Mouse (Mus musculus) cerebral cortex, adult 2 months (tissue): ENCODE measurements around the gene Tmem203.

ENCODE experiments used
- WGBS: fragments of 180-500 bp; shearing (Covaris S2); methylation state at CpG from one replicate; pipeline ENCODE4 v1.1.7; 2018; 5-methylcytosine and 5-hydroxymethylcytosine counted together

The Tmem203 gene

DNA sequence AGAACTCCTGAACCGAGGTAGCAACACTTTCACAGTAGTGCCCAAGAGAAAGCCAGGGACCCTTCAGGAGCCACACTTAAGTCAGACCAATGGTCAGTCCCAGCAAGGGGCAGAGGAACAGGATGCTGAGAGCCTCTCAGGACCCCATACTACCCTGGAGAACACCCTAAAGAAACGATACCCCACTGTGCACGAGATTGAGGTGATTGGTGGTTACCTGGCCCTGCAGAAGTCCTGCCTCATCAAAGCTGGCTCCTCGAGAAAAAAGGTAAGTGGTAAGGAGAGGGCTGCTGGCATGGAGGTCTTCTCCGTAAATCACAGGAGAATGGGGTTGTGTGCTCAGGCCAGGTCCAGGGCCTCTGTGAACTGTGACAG lies 9.0 kb downstream of the Tmem203 start:
- 77% methylated on average over 5 of the region's 5 CpGs for WGBS

DNA sequence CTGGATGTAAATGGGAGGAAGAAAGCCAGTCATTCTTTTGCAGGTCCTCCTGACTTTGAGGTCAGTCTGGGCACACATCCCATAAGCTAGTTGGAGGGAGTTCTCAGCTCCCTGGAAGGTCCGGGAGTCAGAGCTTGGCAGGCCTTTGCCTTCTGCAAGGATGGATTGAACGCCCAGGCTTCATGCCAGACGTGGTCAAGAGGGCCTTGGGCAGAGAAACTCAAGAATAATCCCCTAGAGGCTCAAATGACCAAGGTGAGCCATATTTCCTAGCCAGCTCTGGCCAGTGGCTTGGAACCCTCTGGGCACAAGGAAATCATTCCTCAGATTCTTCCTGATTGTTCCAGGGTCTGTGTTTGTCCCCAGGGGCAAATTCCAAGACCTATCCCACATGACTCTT lies 9.6 kb downstream of the Tmem203 start:
- WGBS = 62% methylated on average over 3 of the region's 3 CpGs

DNA sequence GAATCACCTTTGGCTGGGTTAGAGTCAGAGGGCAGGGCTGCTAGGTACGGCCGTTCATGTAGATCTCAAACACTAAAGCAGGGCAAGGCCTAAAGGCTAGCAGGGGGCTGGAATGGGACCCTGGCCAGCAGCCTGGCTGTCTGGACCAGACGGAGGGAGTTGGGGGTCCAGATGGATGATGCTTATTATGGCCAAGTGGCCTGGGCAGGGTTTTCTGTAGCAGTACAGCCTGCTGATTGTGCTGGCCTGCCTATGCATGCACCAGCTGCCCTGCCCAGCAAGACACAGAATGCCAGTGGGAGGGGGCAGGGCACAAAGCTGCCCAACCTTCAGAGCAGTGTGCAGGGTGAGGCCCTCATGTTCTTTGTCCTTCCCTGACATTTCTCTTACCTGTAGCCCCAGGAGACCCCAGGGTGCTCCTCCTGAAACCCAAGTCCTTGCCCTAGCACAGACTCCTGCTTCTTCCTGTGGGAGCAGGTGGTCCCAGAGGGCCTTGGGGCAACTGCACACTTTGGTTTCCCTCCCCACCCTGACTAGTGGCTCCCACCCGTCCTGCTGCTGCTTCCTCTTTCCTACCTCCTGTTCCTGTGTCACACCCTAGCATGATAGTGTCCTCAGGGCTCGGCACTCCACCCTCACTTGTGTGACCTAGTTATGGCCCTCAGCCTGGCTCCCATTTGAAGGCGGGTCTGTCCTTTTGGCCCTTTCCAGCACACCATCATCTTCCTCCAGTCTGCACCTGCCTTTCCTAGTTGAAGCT lies 10.8 kb downstream of the Tmem203 start:
- 55% methylated on average over 6 of the region's 6 CpGs for WGBS

DNA sequence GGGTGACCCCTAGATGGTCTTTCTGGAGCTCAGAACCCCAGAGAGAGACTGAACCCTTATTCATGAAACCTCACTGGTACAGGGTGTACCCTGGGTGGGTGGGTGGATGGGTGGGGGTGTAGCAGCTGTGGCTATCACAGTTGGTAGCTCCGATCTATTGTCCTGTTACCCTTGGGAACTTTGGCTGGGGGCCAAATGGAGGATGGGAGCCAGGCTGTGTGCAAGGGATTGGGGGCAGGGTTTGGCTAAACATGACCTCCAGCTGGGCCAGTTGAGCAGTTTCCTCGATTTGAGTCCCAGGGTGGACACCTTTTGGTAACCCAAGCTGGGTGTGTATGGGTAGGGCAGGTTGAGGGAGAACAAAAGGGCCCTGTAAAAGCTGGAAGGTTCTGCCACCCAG lies 11.5 kb downstream of the Tmem203 start:
- WGBS = 26% methylated on average over 2 of the region's 2 CpGs

DNA sequence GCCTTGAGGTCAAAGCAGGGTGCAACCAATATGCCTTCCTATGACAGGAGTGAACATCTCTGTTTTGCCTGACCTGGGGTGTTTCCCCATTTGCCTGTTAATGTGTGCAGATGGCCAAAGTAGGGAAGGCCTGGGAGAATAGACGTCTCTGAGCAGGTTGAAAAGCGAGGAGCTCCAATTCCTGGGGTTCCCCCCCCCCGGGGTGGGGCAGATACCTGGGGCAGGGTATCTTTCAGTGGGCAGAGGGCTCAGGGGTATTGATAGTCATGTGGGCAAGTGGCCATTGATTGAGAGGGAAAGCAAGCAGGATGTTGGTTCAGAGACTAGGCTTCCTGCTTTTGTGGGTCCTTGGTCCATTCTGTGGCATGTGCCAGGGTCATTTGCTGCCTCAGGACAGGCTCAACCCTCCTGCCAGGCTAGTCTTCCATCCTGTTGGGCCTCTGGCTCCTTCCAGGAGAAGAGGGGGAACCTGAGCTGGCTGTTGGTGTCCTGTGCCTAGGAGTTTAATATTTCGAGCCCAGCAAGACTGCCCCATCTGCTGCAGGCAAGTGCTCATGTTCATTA lies 12.6 kb downstream of the Tmem203 start:
- WGBS = 71% methylated on average over 4 of the region's 4 CpGs

DNA sequence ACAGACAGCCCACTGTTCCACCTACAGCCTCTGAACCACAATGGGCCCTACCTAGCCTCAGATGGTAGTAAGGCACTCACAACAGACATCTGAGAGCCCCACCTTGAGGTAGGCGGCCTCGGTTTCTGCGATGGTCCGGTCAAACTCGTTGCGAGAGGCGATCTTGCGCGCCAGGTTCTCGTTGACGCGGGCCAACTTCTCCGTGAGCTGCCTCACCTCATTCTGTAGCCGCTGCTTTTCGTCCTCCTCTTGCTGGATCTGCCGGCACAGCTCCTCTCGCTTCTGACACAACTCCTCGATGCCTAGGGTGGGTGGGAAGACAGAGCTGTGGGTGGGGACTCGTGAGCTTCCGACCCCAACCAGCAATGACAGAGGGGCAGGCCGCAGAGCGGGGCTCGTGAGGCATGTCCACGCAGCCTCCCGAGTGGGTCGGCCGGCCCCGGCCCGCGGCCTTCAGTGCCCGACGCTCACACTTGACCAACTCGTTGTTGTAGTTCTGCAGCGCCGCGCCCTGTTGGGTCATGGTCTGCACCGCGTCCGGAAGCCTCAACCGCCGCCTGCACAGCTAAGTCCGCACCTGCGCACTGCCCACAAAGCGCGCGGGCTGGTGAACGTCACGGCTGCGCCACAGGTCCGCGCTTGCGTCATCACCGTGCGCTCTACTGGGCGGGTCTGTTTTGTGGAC lies 16.7 kb downstream of the Tmem203 start, which contains the start of the genes Ssna1 and Anapc2:
Gene Ssna1 (minus strand): TSS at position 612 of the 685 bp plus-strand sequence.
Gene Anapc2 (plus strand): TSS at position 652 of the 685 bp plus-strand sequence.
- WGBS = under 1% methylated on average over 55 of the region's 55 CpGs

DNA sequence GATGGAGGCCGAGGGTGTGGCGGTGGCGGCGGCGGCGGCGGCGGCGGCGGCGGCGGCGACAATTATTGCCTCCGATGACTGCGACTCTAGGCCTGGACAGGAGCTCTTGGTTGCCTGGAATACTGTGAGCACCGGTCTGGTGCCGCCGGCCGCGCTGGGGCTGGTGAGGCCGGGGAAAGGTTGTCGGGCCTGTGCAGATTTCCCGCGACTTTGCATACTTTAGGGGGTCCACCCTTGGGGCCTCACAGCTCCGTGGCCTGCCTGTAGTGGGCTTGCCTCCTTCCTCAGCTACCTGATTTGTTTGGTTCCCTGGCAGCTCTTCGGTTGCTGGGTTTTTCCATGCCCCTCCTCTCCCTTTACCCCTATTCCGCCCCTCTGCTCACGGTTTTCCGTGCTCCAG lies 17.3 kb downstream of the Tmem203 start:
- under 1% methylated on average over 29 of the region's 29 CpGs for WGBS

DNA sequence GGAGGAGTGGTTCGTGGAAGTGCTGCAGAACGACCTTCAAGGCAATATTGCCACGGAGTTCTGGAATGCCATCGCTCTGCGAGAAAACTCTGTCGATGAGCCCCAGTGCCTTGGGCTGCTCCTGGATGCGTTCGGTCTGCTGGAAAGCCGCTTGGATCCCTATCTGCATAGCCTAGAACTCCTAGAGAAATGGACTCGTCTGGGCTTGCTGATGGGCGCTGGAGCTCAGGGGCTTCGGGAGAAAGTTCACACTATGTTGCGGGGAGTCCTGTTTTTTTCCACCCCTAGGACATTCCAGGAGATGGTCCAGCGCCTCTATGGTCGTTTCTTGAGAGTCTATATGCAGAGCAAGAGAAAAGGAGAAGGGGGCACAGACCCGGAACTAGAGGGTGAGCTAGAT lies 17.8 kb downstream of the Tmem203 start:
- WGBS = 36% methylated on average over 16 of the region's 16 CpGs

DNA sequence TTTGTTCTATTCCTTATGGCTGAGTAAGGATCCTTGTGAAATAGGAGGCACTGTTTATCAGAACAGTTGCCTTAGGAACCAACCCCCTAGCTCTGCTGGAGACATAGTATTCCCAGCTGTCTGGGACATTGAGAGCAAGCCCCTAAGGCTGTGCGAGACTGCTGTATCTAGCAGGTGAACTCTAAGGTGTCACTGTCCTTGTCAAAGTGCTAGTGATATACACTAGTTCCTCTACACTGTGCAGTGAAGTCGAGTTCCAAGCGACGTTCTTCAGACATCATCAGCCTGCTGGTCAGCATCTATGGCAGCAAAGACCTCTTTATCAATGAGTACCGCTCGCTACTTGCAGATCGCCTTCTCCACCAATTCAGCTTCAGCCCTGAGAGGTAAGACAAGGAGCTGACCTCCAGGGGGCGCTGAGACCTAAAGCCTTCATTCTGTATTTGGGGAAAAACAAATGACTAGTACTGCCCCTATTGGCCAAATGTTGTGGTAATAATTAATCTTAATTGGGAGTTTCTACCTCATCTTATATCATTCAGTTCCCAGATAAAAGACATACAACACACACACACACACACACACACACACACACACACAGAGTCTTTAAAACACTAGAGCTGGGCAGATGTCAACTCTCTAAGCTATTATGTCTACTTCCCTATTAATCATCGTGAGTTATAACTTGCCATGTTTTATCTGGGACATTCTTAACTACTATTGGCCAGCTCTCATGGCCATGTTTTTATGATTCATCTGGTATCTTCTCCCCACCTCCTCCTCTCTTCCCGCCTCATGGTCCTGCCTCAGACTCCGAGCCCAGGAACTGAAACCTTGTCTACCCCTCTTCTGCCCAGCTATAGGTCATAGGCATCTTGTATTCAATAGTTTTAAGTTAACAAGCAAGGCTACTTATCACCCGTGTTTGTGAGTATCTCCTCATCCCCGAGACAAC lies 24.0 kb downstream of the Tmem203 start:
- 61% methylated on average over 13 of the region's 13 CpGs for WGBS

DNA sequence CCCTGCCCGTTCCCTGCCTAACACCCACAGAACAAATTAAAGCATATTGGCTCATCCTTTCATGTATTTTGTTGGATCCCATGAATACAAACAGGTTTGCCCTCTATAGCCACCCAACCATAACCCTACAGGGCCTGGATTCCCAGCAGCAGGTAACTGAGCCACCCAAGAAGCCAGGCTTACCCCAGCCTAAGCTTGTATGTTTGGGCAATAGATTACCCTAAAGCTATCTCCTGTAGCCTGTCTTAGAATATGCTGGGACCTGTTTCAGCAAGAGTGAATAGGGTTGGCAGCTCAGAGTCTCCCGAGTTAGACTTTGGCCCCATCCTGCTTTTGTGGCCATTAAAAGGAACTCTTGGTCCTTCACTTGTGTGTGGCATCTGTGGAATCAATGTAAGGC lies 30.3 kb downstream of the Tmem203 start:
- WGBS = 55% methylated on average over 2 of the region's 2 CpGs

DNA sequence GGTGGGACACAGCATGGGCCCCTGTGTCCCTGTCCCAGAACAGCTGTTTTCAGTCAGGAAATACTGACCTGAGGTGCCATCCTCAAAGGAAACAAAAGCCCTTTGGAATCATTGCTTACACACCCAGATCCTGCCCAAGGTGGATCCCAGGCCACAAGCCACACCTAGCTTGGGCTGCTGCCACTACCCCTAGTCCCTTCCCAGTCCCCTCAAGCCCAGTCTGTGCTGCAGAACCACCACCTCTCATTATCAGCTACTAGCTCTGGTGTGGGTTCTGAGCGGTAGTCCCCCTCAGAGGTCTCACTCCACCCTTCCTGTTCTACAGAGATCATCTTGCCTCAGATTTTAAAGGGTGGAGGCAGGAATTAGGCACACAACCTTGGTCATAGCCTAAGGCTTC lies 31.1 kb downstream of the Tmem203 start:
- WGBS = 70% methylated on average over 1 of the region's 1 CpGs

DNA sequence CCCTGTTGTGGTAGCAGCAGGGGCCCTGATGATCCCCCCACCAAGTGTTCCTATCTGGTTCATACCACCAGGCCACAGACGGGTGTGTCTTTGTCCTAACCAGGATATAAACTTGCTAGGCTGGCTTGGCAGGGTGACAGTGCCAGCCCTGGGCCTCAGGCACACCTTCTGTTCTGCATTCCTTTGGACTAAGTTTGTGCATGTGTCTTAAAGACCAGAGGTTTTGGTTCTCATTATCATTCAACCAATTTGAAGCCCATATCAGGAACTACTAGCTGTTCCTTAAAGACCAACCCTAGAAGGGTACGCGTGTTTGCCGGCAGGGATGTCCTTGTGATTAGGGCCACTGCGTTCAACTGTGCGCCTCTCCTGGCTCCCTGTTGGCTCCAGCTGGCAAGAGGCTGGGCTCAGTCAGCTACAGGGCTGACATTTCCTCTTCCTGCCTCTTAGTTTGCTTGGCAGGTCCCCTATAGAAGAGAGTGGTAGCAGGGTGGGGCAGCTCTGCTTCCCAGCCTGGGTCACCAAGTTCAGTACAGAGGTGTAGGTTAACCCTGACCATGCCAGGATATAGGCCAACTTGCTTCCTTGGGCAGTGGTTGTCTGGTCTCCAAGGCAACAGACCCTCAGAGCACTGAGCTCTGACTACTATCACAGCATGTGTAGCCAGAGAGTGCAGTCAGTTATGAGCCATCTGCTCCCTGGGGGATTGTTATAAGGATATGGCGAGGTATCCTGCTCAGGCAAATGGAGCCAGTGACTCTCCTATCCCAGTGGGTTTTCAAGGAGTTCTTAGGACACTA lies 31.8 kb downstream of the Tmem203 start:
- 26% methylated on average over 7 of the region's 7 CpGs for WGBS

DNA sequence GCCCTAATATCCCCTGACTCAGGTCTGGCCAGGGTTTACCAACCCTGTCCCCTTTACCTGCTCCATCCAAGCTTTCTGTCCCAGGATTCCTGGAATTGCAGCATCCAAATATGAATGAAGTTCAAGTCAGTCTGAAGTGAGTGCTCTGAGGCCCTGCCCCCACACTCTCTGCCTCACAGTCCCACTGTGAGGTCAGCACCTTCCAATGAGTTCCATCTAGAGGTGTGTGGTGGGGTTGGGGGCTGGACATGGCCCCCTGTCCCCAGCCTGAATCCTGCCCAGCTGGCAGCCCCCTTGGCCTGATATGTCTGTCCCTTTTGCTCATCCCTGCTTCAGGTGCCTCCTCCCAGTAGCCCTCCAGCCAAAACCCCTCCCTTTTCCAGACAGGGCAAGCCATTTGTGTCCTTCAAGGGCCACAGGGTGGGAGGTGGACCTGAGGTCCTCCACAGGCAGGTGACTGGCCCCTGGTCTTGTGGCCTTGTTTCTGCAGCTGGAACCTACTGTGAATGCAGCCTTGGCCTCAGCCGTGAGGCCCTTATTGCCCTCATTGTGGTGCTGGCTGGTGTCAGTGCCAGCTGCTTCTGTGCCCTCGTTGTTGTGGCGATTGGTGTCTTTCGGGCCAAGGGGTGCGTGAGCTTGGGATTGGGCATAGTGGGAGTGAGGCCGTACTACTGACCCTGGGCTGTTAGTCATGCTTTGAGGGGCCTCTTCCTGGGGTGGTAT lies 32.8 kb downstream of the Tmem203 start, which contains the start of gene Tmem210:
Gene Tmem210 (plus strand): TSS at position 219 of the 723 bp plus-strand sequence.
- 38% methylated on average over 6 of the region's 6 CpGs for WGBS

DNA sequence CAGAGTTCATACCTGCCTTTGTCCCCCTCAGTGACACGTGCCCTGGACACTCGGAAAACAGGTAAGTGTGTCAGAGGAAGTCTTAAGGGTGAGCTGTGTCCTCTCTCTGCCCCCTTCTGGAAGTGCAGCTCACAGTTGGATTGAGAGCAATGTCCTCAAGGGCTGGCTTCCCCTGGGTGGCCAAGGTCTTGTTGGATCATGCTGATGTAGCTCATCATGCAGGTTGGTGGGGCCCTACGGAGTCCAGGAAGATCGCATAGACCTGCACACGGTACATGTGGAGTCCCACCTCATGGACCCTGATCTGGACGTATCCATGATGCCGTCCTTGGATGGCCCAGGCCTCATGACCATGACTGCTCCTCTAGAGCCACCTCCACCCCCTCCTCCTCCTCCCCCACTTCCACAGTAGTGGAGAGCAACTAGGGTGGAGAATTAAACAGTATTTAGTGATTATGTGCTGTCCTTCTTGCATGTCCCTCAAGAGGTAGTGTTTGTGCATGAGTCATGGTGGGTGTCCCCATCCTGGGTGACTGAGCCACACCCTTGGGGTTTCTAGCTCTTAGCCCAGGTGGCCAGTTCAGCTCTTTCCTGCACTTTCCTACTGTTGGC lies 33.6 kb downstream of the Tmem203 start:
- WGBS = 69% methylated on average over 7 of the region's 7 CpGs

DNA sequence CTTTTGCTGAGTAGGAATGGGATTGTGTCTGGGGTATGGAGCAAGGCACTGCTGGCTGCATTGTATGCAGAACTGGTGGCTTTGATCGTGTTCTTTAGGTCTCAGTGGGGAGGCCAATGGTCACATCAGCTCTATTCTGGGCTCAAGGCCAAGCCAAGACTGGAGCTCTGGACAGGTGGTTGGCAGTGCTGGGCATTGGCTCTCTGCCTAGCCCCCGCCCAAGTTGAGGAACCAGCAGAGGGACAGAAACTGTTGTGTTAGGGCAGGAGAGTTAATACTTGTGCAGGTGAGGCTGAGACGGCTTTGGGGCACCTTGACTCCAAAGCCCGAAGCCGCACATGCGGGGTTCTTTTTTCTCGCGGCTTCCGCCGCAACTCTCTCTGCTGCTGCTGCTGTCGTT lies 34.4 kb downstream of the Tmem203 start, which contains the start of gene Lrrc26:
Gene Lrrc26 (plus strand): TSS at position 265 of the 400 bp plus-strand sequence.
- 5% methylated on average over 11 of the region's 11 CpGs for WGBS

DNA sequence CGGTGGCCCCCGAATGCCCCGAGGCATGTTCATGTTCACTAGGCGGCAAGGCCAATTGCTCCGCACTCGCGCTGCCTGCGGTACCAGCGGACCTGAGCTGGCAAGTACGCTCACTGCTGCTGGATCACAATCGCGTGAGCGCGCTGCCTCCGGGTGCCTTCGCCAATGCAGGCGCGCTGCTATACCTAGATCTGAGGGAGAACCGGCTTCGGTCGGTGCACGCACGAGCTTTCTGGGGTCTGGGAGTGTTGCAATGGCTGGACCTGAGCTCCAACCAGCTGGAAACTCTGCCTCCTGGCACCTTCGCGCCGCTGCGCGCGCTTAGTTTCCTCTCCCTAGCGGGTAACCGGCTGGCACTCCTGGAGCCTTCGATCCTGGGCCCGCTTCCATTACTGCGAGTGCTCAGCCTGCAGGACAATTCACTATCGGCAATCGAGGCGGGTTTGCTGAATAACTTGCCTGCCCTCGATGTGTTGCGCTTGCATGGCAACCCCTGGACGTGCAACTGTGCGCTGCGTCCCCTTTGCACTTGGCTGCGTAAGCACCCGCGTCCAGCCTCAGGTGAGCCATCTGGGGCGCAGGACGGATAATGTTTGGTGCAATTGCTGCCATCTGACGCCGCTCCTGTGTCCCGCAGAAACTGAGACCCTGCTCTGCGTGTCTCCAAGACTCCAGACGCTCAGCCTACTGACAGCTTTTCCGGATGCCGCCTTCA lies 35.0 kb downstream of the Tmem203 start:
- 1% methylated on average over 54 of the region's 54 CpGs for WGBS

DNA sequence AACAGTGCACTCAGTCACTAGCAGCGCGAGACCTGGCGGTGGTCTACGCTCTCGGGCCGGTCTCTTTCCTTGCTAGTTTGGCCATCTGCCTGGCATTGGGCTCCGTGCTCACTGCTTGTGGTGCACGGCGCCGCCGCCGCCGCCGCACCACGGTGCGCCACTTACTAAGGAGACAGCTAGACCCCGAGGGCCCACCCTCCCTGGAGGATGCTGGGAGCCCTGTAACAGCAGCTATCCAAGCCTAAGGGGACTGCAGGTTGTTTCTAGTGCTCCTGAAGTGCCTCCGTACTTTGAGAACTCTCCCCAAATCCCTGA lies 35.5 kb downstream of the Tmem203 start:
- under 1% methylated on average over 18 of the region's 18 CpGs for WGBS

DNA sequence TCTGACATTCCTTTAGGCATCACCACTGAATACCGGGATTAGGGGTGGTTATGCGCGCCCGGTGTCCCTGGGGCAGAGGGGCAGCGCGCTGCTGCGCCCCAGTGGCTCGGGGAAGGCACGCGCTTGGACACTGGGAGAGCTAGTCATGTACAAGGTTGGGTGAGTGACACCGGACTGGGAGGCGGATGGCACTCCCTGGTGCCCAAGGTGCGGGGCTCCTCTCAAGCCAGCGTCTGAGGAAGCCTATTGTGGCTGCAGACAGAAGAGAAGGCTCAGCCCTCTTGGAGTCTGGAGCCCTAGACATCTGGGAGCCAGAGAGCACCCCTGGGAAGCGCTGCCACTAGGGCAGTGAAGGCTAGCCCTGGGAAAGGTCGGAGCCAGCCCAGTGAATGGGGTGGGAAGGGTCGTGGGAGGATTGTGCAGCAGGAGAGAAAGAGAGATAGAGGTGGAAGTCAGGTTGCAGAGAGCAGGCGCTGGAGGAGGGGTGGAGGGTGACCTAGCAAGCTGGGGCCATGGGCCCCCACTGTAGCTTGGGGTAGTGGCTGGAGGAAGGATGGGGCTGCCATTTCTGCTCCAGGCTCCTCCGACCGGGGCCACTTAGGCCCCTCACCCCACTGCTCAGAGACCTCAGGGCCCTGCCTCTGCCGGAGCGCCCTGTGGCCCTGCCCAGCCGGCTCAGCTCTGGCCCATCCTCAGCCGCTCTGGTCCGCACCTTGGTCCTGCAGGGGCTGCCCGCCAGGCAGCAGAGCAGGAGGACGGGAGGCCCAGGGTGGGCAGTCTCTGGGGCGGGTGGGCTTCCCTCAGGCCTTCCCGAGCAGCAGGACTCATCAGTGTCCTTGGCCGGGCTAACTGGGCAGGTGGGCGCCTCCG lies 36.2 kb downstream of the Tmem203 start:
- 23% methylated on average over 32 of the region's 32 CpGs for WGBS
